Mouse (Mus musculus) heart, embryonic 16.5 days (tissue): ENCODE results near the gene Zfp704. TPM values are rescaled to one million over a fixed set of nuclear protein-coding genes. Genes with fewer than 3 reads are reported as not detected.

Source experiments
- ATAC-seq: fragments of 200-750 bp; cut with Nextera tagmentation; replicated peaks from 2 replicates; pipeline ENCODE4 v1.8.0; 2017; ENCODE audit warnings: moderate number of reproducible peaks; ENCODE audit not compliant: insufficient read depth, low FRiP score; ENCODE audit errors: extremely low read depth
- H3K27ac ChIP-seq: fragments of 300-500 bp; sonication (generic); 2 replicates; pipeline ENCODE4 v1.5.1; 2014; ENCODE audit warnings: mild to moderate bottlenecking, low read length, control low read depth, moderate library complexity
- H3K27me3 ChIP-seq: fragments of 300-500 bp; sonication (generic); 2 replicates; pipeline ENCODE4 v1.6.1; 2014; ENCODE audit warnings: low read length, mixed read lengths; ENCODE audit not compliant: control insufficient read depth, insufficient read depth
- H3K36me3 ChIP-seq: fragments of 300-500 bp; sonication (generic); 2 replicates; pipeline ENCODE4 v1.6.1; 2014; ENCODE audit not compliant: control insufficient read depth, insufficient read depth
- H3K4me1 ChIP-seq: fragments of 300-500 bp; sonication (generic); 2 replicates; pipeline ENCODE4 v1.6.1; 2014; ENCODE audit warnings: low read length, mixed read lengths; ENCODE audit not compliant: control insufficient read depth, insufficient read depth
- H3K4me2 ChIP-seq: fragments of 300-500 bp; sonication (generic); 2 replicates; pipeline ENCODE4 v1.6.1; 2014; ENCODE audit warnings: low read depth, mild to moderate bottlenecking, control low read depth, low read length
- H3K4me3 ChIP-seq: fragments of 300-500 bp; sonication (generic); 2 replicates; pipeline ENCODE4 v1.5.1; 2014; ENCODE audit warnings: mild to moderate bottlenecking, control low read depth, low read length
- H3K9ac ChIP-seq: fragments of 300-500 bp; sonication (generic); 2 replicates; pipeline ENCODE4 v1.6.1; 2014; ENCODE audit warnings: low read length, control low read depth
- H3K9me3 ChIP-seq: fragments of 300-500 bp; sonication (generic); replicated peaks from 2 replicates; pipeline ENCODE4 v1.6.1; 2016; ENCODE audit warnings: low read length; ENCODE audit not compliant: control insufficient read depth
- WGBS: fragments of 180-500 bp; shearing (Covaris S2); extraction: QIAGEN DNeasy Blood & Tissue Kit; methylation state at CpG from one replicate; pipeline ENCODE4 v1.1.7; 2014; 5-methylcytosine and 5-hydroxymethylcytosine counted together
- polyA plus RNA-seq: library from polyadenylated mRNA; unstranded; fragments of >200 nt; fragmentation: Nextera tagmentation; extraction: Ambion mirVana; gene quantifications from 2 replicates; pipeline ENCODE4 v1.2.1, GENCODE M21; 2015

Gene Zfp704
- polyA plus RNA-seq, 1 experiment from 2014 or later, result 6.0 TPM

DNA sequence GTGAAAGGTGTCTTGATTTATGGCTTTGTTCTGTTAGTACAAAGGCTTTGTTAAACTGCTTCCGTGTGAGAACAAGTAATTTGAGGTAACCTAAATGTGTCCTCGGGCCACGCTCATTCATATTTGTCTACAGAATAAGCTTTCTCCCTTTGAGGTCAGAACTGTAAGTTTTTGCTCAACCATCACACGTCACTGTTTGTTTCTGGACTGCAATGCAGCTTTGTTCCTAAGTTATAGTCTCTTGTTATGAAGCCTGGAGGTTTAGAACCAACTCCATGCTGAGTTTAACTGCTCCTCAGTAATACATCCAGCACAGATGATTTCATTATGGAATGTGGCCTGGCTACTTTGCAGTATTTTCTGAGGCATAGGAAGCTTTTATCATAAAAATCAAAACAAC is 90.4 kb downstream of the Zfp704 start:
- Histone ChIP-seq H3K9me3 (no peaks in the 10 kb centered on the region), H3K4me1 (peaks cover 56% of the 10 kb centered on the region), H3K36me3 (no peaks in the 10 kb centered on the region), H3K27me3 (no peaks in the 10 kb centered on the region), H3K9ac (no peak overlapping the region), H3K4me2 (no peak overlapping the region), H3K4me3 (no peak overlapping the region), H3K27ac (peak overlapping the region; percentile 37; the same call in 1 of the 2 replicates)
- WGBS, result 77% methylated on average over 4 of the region's 4 CpGs
- ATAC-seq, result no peak

DNA sequence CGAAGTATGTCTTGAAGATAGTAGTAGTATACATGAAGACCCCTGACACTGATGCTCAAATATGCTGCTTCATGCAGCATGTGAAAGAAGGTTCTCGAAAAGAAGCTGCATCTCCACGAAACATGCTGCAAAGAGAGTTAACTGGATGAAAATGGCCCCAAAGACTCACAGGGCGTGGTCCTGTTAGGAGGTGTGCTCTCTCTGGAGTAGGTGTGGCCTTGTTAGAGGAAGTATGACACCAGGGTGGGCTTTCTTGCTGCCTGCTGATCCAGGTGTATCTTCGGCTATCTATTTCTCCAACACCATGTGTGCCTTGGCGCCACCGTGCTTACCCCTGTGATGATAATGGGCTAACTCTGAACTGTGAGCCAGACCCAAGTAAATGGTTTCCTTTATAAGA is 90.9 kb downstream of the Zfp704 start:
- Histone ChIP-seq H3K27me3 (no peaks in the 10 kb centered on the region), H3K9ac (no peak overlapping the region), H3K27ac (no peak overlapping the region), H3K4me3 (no peak overlapping the region), H3K4me1 (peaks cover 57% of the 10 kb centered on the region), H3K4me2 (no peak overlapping the region), H3K9me3 (no peaks in the 10 kb centered on the region), H3K36me3 (no peaks in the 10 kb centered on the region)
- 91% methylated on average over 7 of the region's 7 CpGs for WGBS
- no peak for ATAC-seq

DNA sequence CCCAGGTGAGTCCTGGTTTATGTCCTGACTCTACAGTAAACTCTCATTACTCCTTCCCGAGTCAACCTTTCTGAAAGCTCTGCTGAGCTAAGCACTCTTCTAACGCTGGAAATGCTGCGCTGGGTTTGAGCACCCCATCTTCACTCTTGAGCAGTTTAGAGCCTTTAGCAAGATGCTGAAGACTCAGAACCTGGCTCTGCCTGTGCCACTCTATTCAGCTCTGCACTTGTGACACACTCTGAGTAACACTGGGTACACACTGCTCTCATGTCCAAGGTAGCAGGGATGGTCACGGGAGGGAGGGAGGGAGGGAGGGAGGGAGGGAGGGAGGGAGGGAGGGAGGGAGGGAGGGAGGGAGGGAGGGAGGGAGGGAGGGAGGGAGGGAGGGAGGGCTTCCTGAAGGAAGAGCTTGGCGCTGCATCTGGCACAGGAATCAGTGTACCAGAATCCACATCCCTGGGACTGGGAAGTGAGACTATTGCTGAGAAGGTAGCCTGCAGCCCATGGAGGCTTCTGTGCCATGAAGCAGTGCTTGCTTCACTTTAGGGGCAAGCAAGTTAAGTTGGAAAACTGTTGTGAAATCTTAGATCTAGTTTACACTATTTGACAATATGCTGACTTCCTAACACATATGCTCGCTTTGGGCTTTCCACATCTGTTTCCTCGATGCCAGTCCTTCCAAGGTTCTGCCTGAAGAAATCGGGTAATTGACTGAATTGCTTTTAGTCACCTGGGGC is 93.6 kb downstream of the Zfp704 start:
- H3K4me2 ChIP-seq, result no peak overlapping the region
- H3K27ac ChIP-seq, result no peak overlapping the region
- H3K9ac ChIP-seq, result no peak overlapping the region
- H3K4me3 ChIP-seq, result no peak overlapping the region
- 80% methylated on average over 7 of the region's 8 CpGs for WGBS
- no peaks in the 10 kb centered on the region for H3K9me3 ChIP-seq
- no peaks in the 10 kb centered on the region for H3K36me3 ChIP-seq
- no peak for ATAC-seq
- no peaks in the 10 kb centered on the region for H3K27me3 ChIP-seq
- H3K4me1 ChIP-seq, result peaks cover 40% of the 10 kb centered on the region

DNA sequence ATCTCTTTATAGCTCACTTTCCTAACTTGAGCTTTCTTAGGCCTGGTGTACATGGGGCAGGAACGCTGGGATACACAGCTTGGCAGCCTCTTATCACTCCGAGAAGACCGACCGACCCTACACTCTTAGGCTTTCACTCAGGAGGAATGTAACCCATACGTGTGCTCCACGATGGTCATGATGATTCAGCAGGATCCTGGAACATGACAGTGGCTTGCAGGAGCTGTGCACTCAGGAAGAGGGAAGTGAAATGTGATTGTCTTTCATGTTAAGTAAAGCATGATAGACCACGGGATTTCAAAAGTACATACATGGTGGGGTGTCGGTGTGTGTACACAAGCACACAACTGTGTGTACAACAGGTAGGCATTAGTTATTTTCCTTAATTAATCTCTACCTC is 94.4 kb downstream of the Zfp704 start:
- H3K4me3 ChIP-seq, result no peak overlapping the region
- no peaks in the 10 kb centered on the region for H3K9me3 ChIP-seq
- WGBS, result 38% methylated on average over 8 of the region's 8 CpGs
- H3K27ac ChIP-seq, result peak overlapping the region; percentile 1; the same call in 1 of the 2 replicates
- H3K4me1 ChIP-seq, result peaks cover 34% of the 10 kb centered on the region
- H3K4me2 ChIP-seq, result no peak overlapping the region
- no peak overlapping the region for H3K9ac ChIP-seq
- no peaks in the 10 kb centered on the region for H3K27me3 ChIP-seq
- no peaks in the 10 kb centered on the region for H3K36me3 ChIP-seq
- peak; percentile 33 for ATAC-seq

DNA sequence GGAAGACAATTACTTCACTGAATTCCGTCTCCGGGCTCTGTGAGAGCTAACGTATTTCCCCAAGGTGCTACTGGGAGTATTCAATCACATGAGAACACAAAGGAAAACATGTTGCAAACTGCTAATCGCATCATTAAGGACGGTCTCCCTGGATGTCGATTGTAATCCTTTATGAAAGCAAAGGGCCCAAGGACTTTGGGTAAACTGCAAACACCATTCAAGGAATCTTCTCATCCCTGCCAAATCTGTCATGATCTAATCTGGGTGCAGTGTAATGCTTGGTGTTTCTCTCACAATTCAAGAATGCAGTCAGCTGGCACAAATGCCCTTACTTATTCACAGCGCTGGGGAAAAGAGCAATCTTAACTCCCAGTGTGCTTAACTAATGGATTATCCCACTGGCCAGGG is 96.2 kb downstream of the Zfp704 start:
- ATAC-seq, result no peak
- Histone ChIP-seq H3K4me1 (peaks cover 21% of the 10 kb centered on the region), H3K36me3 (no peaks in the 10 kb centered on the region), H3K4me3 (no peak overlapping the region), H3K4me2 (no peak overlapping the region), H3K9ac (peak overlapping the region; percentile 22; the same call in 1 of the 2 replicates), H3K9me3 (no peaks in the 10 kb centered on the region), H3K27ac (0 out of 2 replicates have a peak overlapping the region, but pooled peaks have one; percentile 1), H3K27me3 (no peaks in the 10 kb centered on the region)
- 71% methylated on average over 7 of the region's 7 CpGs for WGBS

DNA sequence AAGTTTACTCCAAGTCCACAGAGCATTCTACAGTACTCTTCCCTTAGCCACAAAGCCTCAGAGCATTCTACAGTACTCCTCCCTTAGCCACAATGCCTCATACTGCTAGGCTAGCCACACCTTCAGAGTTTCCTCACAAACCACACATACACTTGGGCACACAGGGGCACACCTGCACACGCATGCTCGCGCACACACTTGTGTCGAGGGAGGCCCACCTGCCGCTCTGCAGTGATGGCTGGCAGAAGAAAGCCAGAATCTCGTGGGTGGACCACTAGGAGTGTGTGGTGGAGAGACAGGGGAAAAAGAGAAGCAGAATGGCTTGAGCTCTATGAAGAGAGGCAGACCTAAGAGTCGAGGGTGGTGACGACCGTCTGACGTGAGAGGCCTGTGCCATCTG is 97.7 kb downstream of the Zfp704 start:
- no peaks in the 10 kb centered on the region for H3K9me3 ChIP-seq
- H3K36me3 ChIP-seq, result no peaks in the 10 kb centered on the region
- H3K4me1 ChIP-seq, result peaks cover 17% of the 10 kb centered on the region
- 85% methylated on average over 10 of the region's 10 CpGs for WGBS
- no peak overlapping the region for H3K9ac ChIP-seq
- H3K27me3 ChIP-seq, result no peaks in the 10 kb centered on the region
- no peak overlapping the region for H3K4me3 ChIP-seq
- ATAC-seq, result peak; percentile 58; the same call in 1 of the 2 replicates
- no peak overlapping the region for H3K27ac ChIP-seq
- H3K4me2 ChIP-seq, result no peak overlapping the region

DNA sequence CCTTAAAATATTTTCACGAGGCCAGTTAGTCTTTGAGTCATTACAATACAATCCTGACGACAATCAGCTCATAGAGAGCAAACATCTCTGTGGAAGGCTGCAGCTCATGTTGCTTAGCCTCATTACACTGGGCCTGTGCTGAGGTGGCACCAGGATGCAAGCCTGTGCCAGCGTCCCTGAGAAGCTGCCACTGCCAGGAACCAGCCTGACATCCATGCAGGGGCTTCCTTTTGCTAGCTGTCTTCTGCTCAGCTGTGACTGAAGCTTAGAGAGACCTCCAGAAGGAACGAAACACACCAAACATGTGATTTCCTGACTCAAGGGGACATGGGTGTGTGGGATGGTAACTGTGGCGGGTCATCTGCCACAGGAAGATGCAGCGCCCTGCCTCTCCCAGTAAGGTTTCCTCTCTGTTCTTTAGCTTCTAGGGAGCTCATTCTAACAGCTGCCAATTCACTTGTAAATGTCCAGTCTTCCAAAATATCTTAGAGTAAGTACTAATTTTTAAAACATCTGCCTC is 104.1 kb downstream of the Zfp704 start:
- no peak for ATAC-seq
- Histone ChIP-seq H3K4me2 (no peak overlapping the region), H3K4me3 (no peak overlapping the region), H3K4me1 (peaks cover 17% of the 10 kb centered on the region), H3K27me3 (no peaks in the 10 kb centered on the region), H3K9ac (no peak overlapping the region), H3K9me3 (no peaks in the 10 kb centered on the region), H3K36me3 (no peaks in the 10 kb centered on the region), H3K27ac (no peak overlapping the region)
- WGBS, result 59% methylated on average over 6 of the region's 6 CpGs

DNA sequence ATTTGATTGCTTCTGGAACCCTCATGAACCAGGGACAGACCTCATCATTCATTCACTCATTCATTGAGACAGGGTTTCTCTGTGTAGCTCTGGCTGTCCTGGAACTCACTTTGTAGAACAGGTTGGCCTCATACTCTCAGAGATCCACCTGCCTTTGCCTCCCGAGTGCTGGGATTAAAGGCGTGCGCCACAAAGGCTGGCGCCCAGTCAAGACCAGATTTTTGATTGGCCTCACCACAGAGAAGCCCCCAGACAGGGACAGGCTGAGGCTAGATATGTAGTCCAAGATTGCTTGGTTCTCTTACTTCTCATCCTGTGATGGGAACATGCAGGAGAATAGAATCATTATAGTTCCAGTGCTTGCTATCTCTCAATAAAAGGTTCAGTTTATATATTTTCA is 105.5 kb downstream of the Zfp704 start:
- H3K4me3 ChIP-seq, result no peak overlapping the region
- no peaks in the 10 kb centered on the region for H3K9me3 ChIP-seq
- peaks cover 28% of the 10 kb centered on the region for H3K4me1 ChIP-seq
- WGBS, result 85% methylated on average over 4 of the region's 4 CpGs
- H3K36me3 ChIP-seq, result no peaks in the 10 kb centered on the region
- no peak overlapping the region for H3K4me2 ChIP-seq
- H3K27ac ChIP-seq, result no peak overlapping the region
- no peak for ATAC-seq
- no peaks in the 10 kb centered on the region for H3K27me3 ChIP-seq
- no peak overlapping the region for H3K9ac ChIP-seq

DNA sequence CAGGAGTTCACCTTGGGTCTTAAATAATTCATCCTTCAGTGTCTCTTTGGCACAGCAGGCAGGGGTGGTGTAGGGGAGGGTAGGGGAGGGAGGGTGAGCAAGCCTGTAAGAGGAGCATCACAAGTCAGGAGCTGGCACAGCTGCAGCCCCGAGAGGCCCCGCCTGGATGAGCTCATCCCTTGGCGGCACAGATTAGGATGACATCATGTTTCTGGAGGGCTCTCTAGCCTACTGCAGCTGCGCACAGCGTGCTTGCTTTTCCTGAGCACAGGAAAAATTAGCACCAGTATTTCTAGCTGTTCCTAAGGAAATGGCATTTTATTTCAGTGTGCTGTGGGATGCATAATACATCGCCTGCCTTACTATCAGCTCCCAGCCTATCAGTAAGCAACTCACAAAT is 109.2 kb downstream of the Zfp704 start:
- H3K36me3 ChIP-seq, result no peaks in the 10 kb centered on the region
- peak; percentile 98 for ATAC-seq
- 6% methylated on average over 6 of the region's 6 CpGs for WGBS
- no peaks in the 10 kb centered on the region for H3K9me3 ChIP-seq
- no peaks in the 10 kb centered on the region for H3K27me3 ChIP-seq
- H3K4me2 ChIP-seq, result peak overlapping the region; percentile 41
- peaks cover 54% of the 10 kb centered on the region for H3K4me1 ChIP-seq
- H3K9ac ChIP-seq, result peak overlapping the region; percentile 56
- H3K27ac ChIP-seq, result peak overlapping the region; percentile 98
- no peak overlapping the region for H3K4me3 ChIP-seq
